Mouse (Mus musculus) Patski (cell line): ENCODE results near the gene Spi1. TPM values are rescaled to one million over a fixed set of nuclear protein-coding genes. Genes with fewer than 3 reads are reported as not detected.
"Not testable (repeated sequence)": the region's sequence is repeated elsewhere in the genome, so short reads cannot be mapped to it uniquely, and the experiment has no call there.

Experiments
- ATAC-seq: fragments of 100-300 bp; one replicate; pipeline ENCODE4 v1.8.0; 2021
- CTCF ChIA-PET: fragments of 350-600 bp; sonication (Branson Sonifier 250); formaldehyde crosslinking; loops from one replicate; lab custom pipeline; 2022; ENCODE audit warnings: inconsistent platforms; lab: Charles Lee
- POLR2A ChIA-PET: fragments of 350-600 bp; sonication (Branson Sonifier 250); formaldehyde crosslinking; loops from one replicate; lab custom pipeline; 2022; ENCODE audit warnings: antibody characterized with exemption, inconsistent platforms; lab: Charles Lee
- DNase-seq: peaks from one replicate; pipeline ENCODE4 v3.0.0-alpha.2; 2011; ENCODE audit warnings: low read depth, low spot score
- H3K27me3 ChIP-seq: fragments of 371-371 bp; one replicate; pipeline ENCODE4 v1.5.1; 2021
- CTCF ChIP-seq: fragments of 100-300 bp; IDR thresholded peaks from one replicate; pipeline ENCODE4 v1.5.1; 2021
- in situ Hi-C: fragments of 300-500 bp; cut with MboI; formaldehyde crosslinking; loops from 3 replicates; pipeline ENCODE4 v1.11.1; 2018; ENCODE audit warnings: low pct_unique_long_range_greater_than_20kb, mixed read lengths
- polyA plus RNA-seq: library from polyadenylated mRNA; unstranded; gene quantifications from one replicate; pipeline ENCODE4 v1.2.3, GENCODE M21; 2021

Gene Spi1
- polyA plus RNA-seq = 1.1 TPM

DNA sequence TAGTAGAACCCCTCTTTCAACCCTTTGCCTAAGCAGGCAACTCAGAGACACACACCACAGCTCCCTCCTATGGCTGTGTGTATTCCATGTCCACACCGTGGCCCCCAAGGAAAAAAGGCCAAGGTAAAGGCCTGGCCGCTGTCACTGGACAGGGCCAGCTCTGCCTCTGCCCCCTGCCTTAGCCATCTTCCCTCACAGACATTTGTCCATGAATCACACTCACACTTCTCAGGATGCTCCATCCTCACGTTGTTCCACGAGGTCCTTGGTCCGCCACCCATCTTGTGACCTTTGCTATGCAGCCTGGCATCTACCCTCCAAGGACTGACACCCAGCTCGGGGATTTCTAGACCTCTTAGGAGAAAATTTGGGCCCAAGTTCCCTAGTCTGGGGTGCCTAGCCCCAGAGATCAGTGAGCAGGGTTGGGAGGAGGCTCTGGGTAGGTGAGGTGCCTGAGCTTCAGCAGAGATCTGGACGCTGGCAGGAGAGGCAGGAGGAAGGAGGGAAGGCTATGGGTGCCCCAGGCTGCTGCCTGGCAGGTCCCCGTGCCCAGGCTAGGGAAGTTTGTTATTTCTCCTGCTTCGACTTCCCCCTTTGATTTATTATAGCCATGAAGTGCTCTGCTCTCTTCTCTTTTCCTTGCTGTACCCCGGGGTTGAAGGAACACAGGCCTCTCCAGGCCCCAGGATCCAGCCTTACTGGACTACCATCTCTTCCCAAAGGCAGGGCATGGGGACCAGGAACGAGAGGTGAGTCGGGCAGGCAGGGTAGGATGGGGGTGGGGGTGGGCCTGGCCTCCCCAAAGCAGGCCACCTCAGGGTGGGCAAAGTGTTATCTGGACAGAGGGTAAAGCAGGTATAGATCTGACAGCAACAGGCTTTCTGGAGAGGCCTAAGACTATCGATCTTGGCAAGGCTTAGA, at the start of gene Spi1:
Gene Spi1, plus strand, starts transcription at position 616 of the 921 bp plus-strand sequence.
- ATAC-seq = no peak
- no peaks in the 10 kb centered on the region for H3K27me3 ChIP-seq
- in situ Hi-C loops = no loop called here
- POLR2A ChIA-PET = interaction anchor here (0.7 kb wide), 1 partner anchor 216 kb away, joined by 4 read pairs; no protein-coding TSS in a partner anchor
- TF ChIP-seq CTCF = no peak
- DNase-seq = no peak
- CTCF ChIA-PET = no interaction called here

GRCm38 (mm10) chr2:91033000-91033399, 49.2 kb upstream of the Spi1 start:
- POLR2A ChIA-PET = no interaction called here
- no peak for TF ChIP-seq CTCF
- CTCF ChIA-PET = interaction anchor here (0.9 to 3.4 kb wide), 5 partner anchors 10 to 166 kb away, joined by 3 to 15 read pairs (median 4); no protein-coding TSS in a partner anchor
- no peaks in the 10 kb centered on the region for H3K27me3 ChIP-seq
- ATAC-seq (no peak), DNase-seq (no peak)
- in situ Hi-C loops = no loop called here

GRCm38 (mm10) chr2:91035385-91035784, 46.8 kb upstream of the Spi1 start, which contains the start of gene Rapsn:
Rapsn (plus strand) TSS chr2:91035620.
- TF ChIP-seq CTCF = no peak
- POLR2A ChIA-PET = interaction anchor here (0.6 kb wide), 1 partner anchor 17 kb away, joined by 3 read pairs; no protein-coding TSS in a partner anchor
- in situ Hi-C loops = no loop called here
- CTCF ChIA-PET = interaction anchor here (0.9 to 1.5 kb wide), 2 partner anchors 10 to 17 kb away, joined by 3 to 4 read pairs; no protein-coding TSS in a partner anchor
- ATAC-seq (no peak), DNase-seq (no peak)
- no peaks in the 10 kb centered on the region for H3K27me3 ChIP-seq

DNA sequence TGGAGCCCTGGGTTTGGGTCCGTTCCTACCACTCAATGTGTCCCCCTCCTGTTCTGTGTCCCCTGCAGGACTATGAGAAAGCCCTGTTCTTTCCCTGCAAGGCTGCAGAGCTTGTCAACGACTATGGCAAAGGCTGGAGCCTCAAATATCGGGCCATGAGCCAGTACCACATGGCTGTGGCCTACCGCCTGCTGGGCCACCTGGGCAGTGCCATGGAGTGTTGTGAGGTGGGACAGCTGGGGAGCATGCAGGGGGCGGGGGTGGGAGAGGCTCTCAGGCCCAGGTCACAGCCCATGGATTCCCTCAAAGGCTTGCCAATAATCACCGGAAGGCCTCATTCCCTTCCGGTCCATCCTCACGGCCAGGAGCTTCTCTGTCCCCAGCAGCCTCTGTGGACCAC, 40.4 kb upstream of the Spi1 start:
- DNase-seq (no peak), ATAC-seq (no peak)
- CTCF ChIA-PET = interaction anchor here (0.7 to 3.9 kb wide), 6 partner anchors 9 to 175 kb away, joined by 3 to 15 read pairs (median 4); partner anchors contain the start of gene Psmc3
- POLR2A ChIA-PET = interaction anchor here (0.8 kb wide), 1 partner anchor 9 kb away, joined by 5 read pairs; no protein-coding TSS in a partner anchor
- in situ Hi-C loops = no loop called here
- no peak for TF ChIP-seq CTCF
- no peaks in the 10 kb centered on the region for H3K27me3 ChIP-seq

- DNase-seq (no peak), ATAC-seq (no peak)
- no peak for TF ChIP-seq CTCF
- in situ Hi-C loops = no loop called here
- CTCF ChIA-PET = interaction anchor here (0.7 to 3.9 kb wide), 5 partner anchors 10 to 176 kb away, joined by 3 to 15 read pairs (median 5); partner anchors contain the start of gene Psmc3
- H3K27me3 ChIP-seq = no peaks in the 10 kb centered on the region
- POLR2A ChIA-PET = interaction anchor here (0.8 kb wide), 1 partner anchor 8 kb away, joined by 5 read pairs; no protein-coding TSS in a partner anchor
These were observed 39.4 kb upstream of the Spi1 start for GRCm38 (mm10) chr2:91042651-91043398.

DNA sequence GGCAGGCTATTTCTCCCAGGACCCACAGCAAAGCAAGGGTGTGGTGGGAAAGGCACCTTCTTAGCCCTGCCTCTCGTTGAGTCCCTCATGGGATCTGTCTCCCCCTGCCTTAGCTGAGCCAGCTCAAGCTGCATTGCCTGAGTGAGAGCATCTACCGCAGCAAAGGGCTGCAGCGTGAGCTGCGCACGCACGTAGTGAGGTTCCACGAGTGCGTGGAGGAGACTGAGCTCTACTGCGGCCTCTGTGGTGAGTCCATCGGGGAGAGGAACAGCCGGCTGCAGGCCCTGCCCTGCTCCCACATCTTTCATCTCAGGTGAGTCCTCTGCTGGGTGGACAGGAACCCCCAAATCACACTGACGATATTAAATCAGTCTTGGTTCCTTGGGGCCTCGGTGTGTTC, 37.5 kb upstream of the Spi1 start:
- CTCF ChIA-PET = interaction anchor here (0.9 to 3.9 kb wide), 5 partner anchors 9 to 19 kb away, joined by 3 to 15 read pairs (median 3); partner anchors contain the start of gene Rapsn
- in situ Hi-C loops = no loop called here
- no peak for TF ChIP-seq CTCF
- ATAC-seq = no peak
- no peaks in the 10 kb centered on the region for H3K27me3 ChIP-seq
- POLR2A ChIA-PET = no interaction called here
- DNase-seq = no peak

DNA sequence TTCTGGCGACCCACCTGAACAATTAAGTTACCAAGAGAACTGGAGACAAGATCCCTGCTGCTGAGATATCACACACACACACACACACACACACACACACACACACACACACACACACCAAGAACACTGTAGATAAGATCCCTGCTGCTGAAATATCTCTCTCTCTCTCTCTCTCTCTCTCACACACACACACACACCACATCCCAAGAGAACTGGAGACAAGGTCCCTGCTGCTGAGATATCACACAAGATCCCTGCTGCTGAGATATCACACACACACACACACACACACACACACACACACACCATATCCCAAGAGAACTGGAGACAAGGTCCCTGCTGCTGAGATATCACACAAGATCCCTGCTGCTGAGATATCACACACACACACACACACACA, 36.4 kb upstream of the Spi1 start:
- in situ Hi-C loops, DNase-seq, POLR2A ChIA-PET, ATAC-seq, H3K27me3 ChIP-seq: not testable (repeated sequence)
- CTCF ChIA-PET = interaction anchor here (0.9 to 3.9 kb wide), 4 partner anchors 10 to 179 kb away, joined by 3 to 15 read pairs (median 4); partner anchors contain the start of gene Rapsn

- DNase-seq = no peak
- ATAC-seq = peak; percentile 58
- H3K27me3 ChIP-seq = no peaks in the 10 kb centered on the region
- no peak for TF ChIP-seq CTCF
- POLR2A ChIA-PET = interaction anchor here (0.8 to 1.3 kb wide), 3 partner anchors 13 to 133 kb away, joined by 3 to 4 read pairs (median 3); no protein-coding TSS in a partner anchor
- in situ Hi-C loops = no loop called here
- CTCF ChIA-PET = interaction anchor here (1.0 to 2.4 kb wide), 4 partner anchors 14 to 180 kb away, joined by 3 to 6 read pairs (median 4); no protein-coding TSS in a partner anchor
These were observed 34.8 kb upstream of the Spi1 start for GRCm38 (mm10) chr2:91047359-91047758.

DNA sequence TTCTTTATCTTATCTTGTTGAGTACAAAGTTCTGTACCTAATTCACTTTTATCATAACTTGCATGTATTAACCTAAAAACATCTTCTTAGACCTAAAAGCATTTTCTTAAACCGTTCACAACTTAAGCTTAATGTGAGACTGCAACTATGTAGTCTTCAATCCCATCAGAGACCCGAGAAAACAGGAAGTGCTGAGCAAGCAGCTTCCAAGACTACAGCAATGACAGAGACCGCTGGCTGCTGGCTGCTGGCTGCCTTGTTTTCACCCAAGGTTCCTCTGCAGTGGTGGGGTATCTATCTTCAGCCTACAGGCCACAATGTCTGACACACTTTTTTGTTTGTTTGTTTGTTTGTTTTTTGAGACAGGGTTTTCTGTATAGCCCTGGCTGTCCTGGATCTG, 30.3 kb upstream of the Spi1 start:
- no peak for TF ChIP-seq CTCF
- DNase-seq = no peak
- ATAC-seq = no peak
- H3K27me3 ChIP-seq = no peaks in the 10 kb centered on the region
- in situ Hi-C loops = no loop called here
- ChIA-PET POLR2A (no interaction called here), CTCF (interaction anchor here (1.0 to 1.6 kb wide), 7 partner anchors 9 to 185 kb away, joined by 3 to 5 read pairs (median 5); no protein-coding TSS in a partner anchor)
